Mouse (Mus musculus): Measurements from ENCODE around the gene Ski. TPM values are rescaled to one million over a fixed set of nuclear protein-coding genes. Genes with fewer than 3 reads are reported as not detected.

Gene Ski
- total and polyA plus RNA-seq, 2 experiments from 2014 or later: 8.8 to 69.8 TPM

- ATAC-seq (no peak), DNase-seq (ENCODE audit: low spot score) (no peak)
- H3K4me1 ChIP-seq (ENCODE audit: insufficient read depth, low read length): peaks cover 23% of the 10 kb centered on the region; the same call in 1 of the 2 replicates
- H3K27ac ChIP-seq: no peak overlapping the region
- no peaks in the 10 kb centered on the region for H3K9me3 ChIP-seq (ENCODE audit: low read length)
- WGBS: 81% methylated on average over 7 of the region's 7 CpGs
- H3K36me3 ChIP-seq (ENCODE audit: insufficient read depth, low read length): peaks cover 16% of the 10 kb centered on the region; the same call in 1 of the 2 replicates
- TF ChIP-seq CTCF (IDR thresholded peaks at IDR 0.05; ENCODE audit: low read depth): no peak
- no peak overlapping the region for H3K4me3 ChIP-seq (ENCODE audit: low read length)
- no peak overlapping the region for H3K9ac ChIP-seq (replicated peaks; ENCODE audit: low read length)
- no peaks in the 10 kb centered on the region for H3K27me3 ChIP-seq (ENCODE audit: insufficient read depth, low read length)
- no peak overlapping the region for H3K4me2 ChIP-seq (ENCODE audit: low read depth, low read length)
Observed at GRCm38 (mm10) chr4:155162433-155163319, 59.7 kb downstream of the Ski start.

GRCm38 (mm10) chr4:155158543-155158917 is 63.9 kb downstream of the Ski start:
- TF ChIP-seq CTCF (IDR thresholded peaks at IDR 0.05; ENCODE audit: low read depth): no peak
- peaks cover 41% of the 10 kb centered on the region for H3K36me3 ChIP-seq (ENCODE audit: insufficient read depth, low read length)
- H3K4me3 ChIP-seq (ENCODE audit: low read length): no peak overlapping the region
- peaks cover 8% of the 10 kb centered on the region; the same call in 1 of the 2 replicates for H3K4me1 ChIP-seq (ENCODE audit: insufficient read depth, low read length)
- ATAC-seq (no peak), DNase-seq (ENCODE audit: low spot score) (no peak)
- no peaks in the 10 kb centered on the region for H3K27me3 ChIP-seq (ENCODE audit: insufficient read depth, low read length)
- 80% methylated on average over 8 of the region's 8 CpGs for WGBS
- no peak overlapping the region for H3K4me2 ChIP-seq (ENCODE audit: low read depth, low read length)
- no peak overlapping the region for H3K27ac ChIP-seq
- no peak overlapping the region for H3K9ac ChIP-seq (replicated peaks; ENCODE audit: low read length)
- H3K9me3 ChIP-seq (ENCODE audit: low read length): no peaks in the 10 kb centered on the region

GRCm38 (mm10) chr4:155157871-155158542 is 64.4 kb downstream of the Ski start:
- no peak for TF ChIP-seq CTCF (IDR thresholded peaks at IDR 0.05; ENCODE audit: low read depth)
- no peak for ATAC-seq
- 75% methylated on average over 27 of the region's 27 CpGs for WGBS
- peaks cover 3% of the 10 kb centered on the region; the same call in 1 of the 2 replicates for H3K4me1 ChIP-seq (ENCODE audit: insufficient read depth, low read length)
- H3K9ac ChIP-seq (replicated peaks; ENCODE audit: low read length): no peak overlapping the region
- no peak for DNase-seq (ENCODE audit: low spot score)
- H3K4me2 ChIP-seq (ENCODE audit: low read depth, low read length): no peak overlapping the region
- H3K36me3 ChIP-seq (ENCODE audit: insufficient read depth, low read length): peaks cover 41% of the 10 kb centered on the region
- H3K4me3 ChIP-seq (ENCODE audit: low read length): no peak overlapping the region
- no peaks in the 10 kb centered on the region for H3K27me3 ChIP-seq (ENCODE audit: insufficient read depth, low read length)
- no peak overlapping the region for H3K27ac ChIP-seq
- no peaks in the 10 kb centered on the region for H3K9me3 ChIP-seq (ENCODE audit: low read length)

- H3K4me2 ChIP-seq (ENCODE audit: low read depth, low read length): no peak overlapping the region
- WGBS: 89% methylated on average over 17 of the region's 17 CpGs
- no peak for TF ChIP-seq CTCF (IDR thresholded peaks at IDR 0.05; ENCODE audit: low read depth)
- peaks cover 41% of the 10 kb centered on the region for H3K36me3 ChIP-seq (ENCODE audit: insufficient read depth, low read length)
- no peak overlapping the region for H3K27ac ChIP-seq
- no peak overlapping the region for H3K4me3 ChIP-seq (ENCODE audit: low read length)
- no peak overlapping the region for H3K9ac ChIP-seq (replicated peaks; ENCODE audit: low read length)
- H3K4me1 ChIP-seq (ENCODE audit: insufficient read depth, low read length): peaks cover 6% of the 10 kb centered on the region; the same call in 1 of the 2 replicates
- H3K9me3 ChIP-seq (ENCODE audit: low read length): no peaks in the 10 kb centered on the region
- H3K27me3 ChIP-seq (ENCODE audit: insufficient read depth, low read length): no peaks in the 10 kb centered on the region
- ATAC-seq (no peak), DNase-seq (ENCODE audit: low spot score) (no peak)
Observed at GRCm38 (mm10) chr4:155156734-155157133, 65.7 kb downstream of the Ski start.

- Histone ChIP-seq H3K9ac (replicated peaks; ENCODE audit: low read length) (no peak overlapping the region), H3K4me3 (ENCODE audit: low read length) (no peak overlapping the region), H3K36me3 (ENCODE audit: insufficient read depth, low read length) (peaks cover 41% of the 10 kb centered on the region), H3K27me3 (ENCODE audit: insufficient read depth, low read length) (no peaks in the 10 kb centered on the region), H3K4me1 (ENCODE audit: insufficient read depth, low read length) (peaks cover 6% of the 10 kb centered on the region; the same call in 1 of the 2 replicates), H3K9me3 (ENCODE audit: low read length) (no peaks in the 10 kb centered on the region), H3K4me2 (ENCODE audit: low read depth, low read length) (no peak overlapping the region), H3K27ac (no peak overlapping the region)
- no peak for ATAC-seq
- no peak for TF ChIP-seq CTCF (IDR thresholded peaks at IDR 0.05; ENCODE audit: low read depth)
- 70% methylated on average over 11 of the region's 11 CpGs for WGBS
- no peak for DNase-seq (ENCODE audit: low spot score)
Observed at GRCm38 (mm10) chr4:155154986-155155385, 67.4 kb downstream of the Ski start.

GRCm38 (mm10) chr4:155153389-155154072 is 68.9 kb downstream of the Ski start:
- Histone ChIP-seq H3K27ac (no peak overlapping the region), H3K4me2 (ENCODE audit: low read depth, low read length) (no peak overlapping the region), H3K4me1 (ENCODE audit: insufficient read depth, low read length) (peaks cover 6% of the 10 kb centered on the region; the same call in 1 of the 2 replicates), H3K9ac (replicated peaks; ENCODE audit: low read length) (no peak overlapping the region), H3K9me3 (ENCODE audit: low read length) (no peaks in the 10 kb centered on the region), H3K27me3 (ENCODE audit: insufficient read depth, low read length) (no peaks in the 10 kb centered on the region), H3K4me3 (ENCODE audit: low read length) (no peak overlapping the region), H3K36me3 (ENCODE audit: insufficient read depth, low read length) (peaks cover 31% of the 10 kb centered on the region)
- ATAC-seq (no peak), DNase-seq (ENCODE audit: low spot score) (no peak)
- TF ChIP-seq CTCF (IDR thresholded peaks at IDR 0.05; ENCODE audit: low read depth): no peak
- 80% methylated on average over 3 of the region's 3 CpGs for WGBS
